Mouse (Mus musculus): Measurements from ENCODE around the gene Lyrm9. TPM values are rescaled to one million over a fixed set of nuclear protein-coding genes. Genes with fewer than 3 reads are reported as not detected.

Gene Lyrm9
- polyA plus RNA-seq, 1 experiment from 2014 or later, result 16.6 TPM

- no peak for DNase-seq (ENCODE audit: low spot score)
Measured at GRCm38 (mm10) chr11:78791582-78791981, 34.8 kb upstream of the Lyrm9 start.

GRCm38 (mm10) chr11:78792055-78792454 is 34.3 kb upstream of the Lyrm9 start:
- Histone ChIP-seq H3K4me2 (replicated peaks; ENCODE audit: low read depth, low read length) (no peak overlapping the region), H3K27me3 (ENCODE audit: control insufficient read depth, insufficient read depth, low read length) (no peaks in the 10 kb centered on the region; the same call in 1 of the 2 replicates), H3K36me3 (ENCODE audit: control insufficient read depth, insufficient read depth, low read length) (no peaks in the 10 kb centered on the region), H3K9me3 (ENCODE audit: control insufficient read depth, low read length) (no peaks in the 10 kb centered on the region), H3K4me1 (replicated peaks; ENCODE audit: control insufficient read depth, insufficient read depth, low read length) (0 out of 2 replicates have a peak, but pooled peaks cover 3% of the 10 kb centered on the region), H3K4me3 (ENCODE audit: low read depth, low read length) (no peak overlapping the region), H3K9ac (ENCODE audit: low read depth, low read length) (no peak overlapping the region), H3K27ac (ENCODE audit: low read depth, low read length) (no peak overlapping the region)
- 38% methylated on average over 5 of the region's 5 CpGs for WGBS
- DNase-seq (ENCODE audit: low spot score) (no peak), ATAC-seq (ENCODE audit: low FRiP score) (no peak)

More at GRCm38 (mm10) chr11:78791582-78791981, 34.8 kb upstream of the Lyrm9 start:
- ATAC-seq (ENCODE audit: low FRiP score), result no peak
- H3K4me3 ChIP-seq (ENCODE audit: low read depth, low read length), result no peak overlapping the region
- no peaks in the 10 kb centered on the region; the same call in 1 of the 2 replicates for H3K27me3 ChIP-seq (ENCODE audit: control insufficient read depth, insufficient read depth, low read length)
- 74% methylated on average over 4 of the region's 4 CpGs for WGBS
- H3K4me2 ChIP-seq (replicated peaks; ENCODE audit: low read depth, low read length), result no peak overlapping the region
- H3K36me3 ChIP-seq (ENCODE audit: control insufficient read depth, insufficient read depth, low read length), result no peaks in the 10 kb centered on the region
- H3K9ac ChIP-seq (ENCODE audit: low read depth, low read length), result no peak overlapping the region
- H3K9me3 ChIP-seq (ENCODE audit: control insufficient read depth, low read length), result no peaks in the 10 kb centered on the region
- H3K4me1 ChIP-seq (replicated peaks; ENCODE audit: control insufficient read depth, insufficient read depth, low read length), result 0 out of 2 replicates have a peak, but pooled peaks cover 3% of the 10 kb centered on the region
- no peak overlapping the region for H3K27ac ChIP-seq (ENCODE audit: low read depth, low read length)

- no peak overlapping the region for H3K27ac ChIP-seq (ENCODE audit: low read depth, low read length)
- ATAC-seq (ENCODE audit: low FRiP score), result no peak
- no peak for DNase-seq (ENCODE audit: low spot score)
- 0 out of 2 replicates have a peak, but pooled peaks cover 3% of the 10 kb centered on the region for H3K4me1 ChIP-seq (replicated peaks; ENCODE audit: control insufficient read depth, insufficient read depth, low read length)
- no peak overlapping the region for H3K4me2 ChIP-seq (replicated peaks; ENCODE audit: low read depth, low read length)
- H3K9me3 ChIP-seq (ENCODE audit: control insufficient read depth, low read length), result no peaks in the 10 kb centered on the region
- no peak overlapping the region for H3K9ac ChIP-seq (ENCODE audit: low read depth, low read length)
- H3K36me3 ChIP-seq (ENCODE audit: control insufficient read depth, insufficient read depth, low read length), result no peaks in the 10 kb centered on the region
- H3K4me3 ChIP-seq (ENCODE audit: low read depth, low read length), result no peak overlapping the region
- 47% methylated on average over 11 of the region's 11 CpGs for WGBS
- H3K27me3 ChIP-seq (ENCODE audit: control insufficient read depth, insufficient read depth, low read length), result no peaks in the 10 kb centered on the region; the same call in 1 of the 2 replicates
Measured at GRCm38 (mm10) chr11:78792465-78792864, 33.9 kb upstream of the Lyrm9 start.

GRCm38 (mm10) chr11:78793116-78793515 is 33.3 kb upstream of the Lyrm9 start:
- no peaks in the 10 kb centered on the region for H3K9me3 ChIP-seq (ENCODE audit: control insufficient read depth, low read length)
- H3K9ac ChIP-seq (ENCODE audit: low read depth, low read length), result no peak overlapping the region
- no peak overlapping the region for H3K4me2 ChIP-seq (replicated peaks; ENCODE audit: low read depth, low read length)
- H3K36me3 ChIP-seq (ENCODE audit: control insufficient read depth, insufficient read depth, low read length), result no peaks in the 10 kb centered on the region
- DNase-seq (ENCODE audit: low spot score), result no peak
- H3K4me3 ChIP-seq (ENCODE audit: low read depth, low read length), result no peak overlapping the region
- ATAC-seq (ENCODE audit: low FRiP score), result no peak
- 84% methylated on average over 11 of the region's 11 CpGs for WGBS
- no peak overlapping the region for H3K27ac ChIP-seq (ENCODE audit: low read depth, low read length)
- H3K27me3 ChIP-seq (ENCODE audit: control insufficient read depth, insufficient read depth, low read length), result no peaks in the 10 kb centered on the region; the same call in 1 of the 2 replicates
- 0 out of 2 replicates have a peak, but pooled peaks cover 3% of the 10 kb centered on the region for H3K4me1 ChIP-seq (replicated peaks; ENCODE audit: control insufficient read depth, insufficient read depth, low read length)

- ATAC-seq (ENCODE audit: low FRiP score), result no peak
- H3K4me3 ChIP-seq (ENCODE audit: low read depth, low read length), result no peak overlapping the region
Measured at GRCm38 (mm10) chr11:78796072-78796729, 30.2 kb upstream of the Lyrm9 start.

GRCm38 (mm10) chr11:78801094-78801493 is 25.3 kb upstream of the Lyrm9 start:
- Histone ChIP-seq H3K9ac (ENCODE audit: low read depth, low read length) (no peak overlapping the region), H3K4me1 (replicated peaks; ENCODE audit: control insufficient read depth, insufficient read depth, low read length) (no peaks in the 10 kb centered on the region; the same call in 1 of the 2 replicates), H3K9me3 (ENCODE audit: control insufficient read depth, low read length) (no peaks in the 10 kb centered on the region), H3K27ac (ENCODE audit: low read depth, low read length) (no peak overlapping the region), H3K4me2 (replicated peaks; ENCODE audit: low read depth, low read length) (no peak overlapping the region), H3K4me3 (ENCODE audit: low read depth, low read length) (no peak overlapping the region), H3K36me3 (ENCODE audit: control insufficient read depth, insufficient read depth, low read length) (no peaks in the 10 kb centered on the region), H3K27me3 (ENCODE audit: control insufficient read depth, insufficient read depth, low read length) (no peaks in the 10 kb centered on the region)
- ATAC-seq (ENCODE audit: low FRiP score) (no peak), DNase-seq (ENCODE audit: low spot score) (no peak)
- 92% methylated on average over 4 of the region's 4 CpGs for WGBS

More at GRCm38 (mm10) chr11:78796072-78796729, 30.2 kb upstream of the Lyrm9 start:
- Histone ChIP-seq H3K9ac (ENCODE audit: low read depth, low read length) (no peak overlapping the region), H3K4me1 (replicated peaks; ENCODE audit: control insufficient read depth, insufficient read depth, low read length) (0 out of 2 replicates have a peak, but pooled peaks cover 3% of the 10 kb centered on the region), H3K9me3 (ENCODE audit: control insufficient read depth, low read length) (no peaks in the 10 kb centered on the region), H3K36me3 (ENCODE audit: control insufficient read depth, insufficient read depth, low read length) (no peaks in the 10 kb centered on the region), H3K27ac (ENCODE audit: low read depth, low read length) (no peak overlapping the region), H3K4me2 (replicated peaks; ENCODE audit: low read depth, low read length) (no peak overlapping the region), H3K27me3 (ENCODE audit: control insufficient read depth, insufficient read depth, low read length) (no peaks in the 10 kb centered on the region)
- DNase-seq (ENCODE audit: low spot score), result no peak
- WGBS, result 88% methylated on average over 10 of the region's 10 CpGs

- no peaks in the 10 kb centered on the region for H3K9me3 ChIP-seq (ENCODE audit: control insufficient read depth, low read length)
- H3K36me3 ChIP-seq (ENCODE audit: control insufficient read depth, insufficient read depth, low read length), result no peaks in the 10 kb centered on the region
- 66% methylated on average over 14 of the region's 14 CpGs for WGBS
- H3K9ac ChIP-seq (ENCODE audit: low read depth, low read length), result no peak overlapping the region
- H3K4me1 ChIP-seq (replicated peaks; ENCODE audit: control insufficient read depth, insufficient read depth, low read length), result no peaks in the 10 kb centered on the region; the same call in 1 of the 2 replicates
- no peak overlapping the region for H3K4me3 ChIP-seq (ENCODE audit: low read depth, low read length)
- DNase-seq (ENCODE audit: low spot score) (no peak), ATAC-seq (ENCODE audit: low FRiP score) (no peak)
- H3K4me2 ChIP-seq (replicated peaks; ENCODE audit: low read depth, low read length), result no peak overlapping the region
- no peaks in the 10 kb centered on the region for H3K27me3 ChIP-seq (ENCODE audit: control insufficient read depth, insufficient read depth, low read length)
- H3K27ac ChIP-seq (ENCODE audit: low read depth, low read length), result no peak overlapping the region
Measured at GRCm38 (mm10) chr11:78803587-78804316, 22.6 kb upstream of the Lyrm9 start.

GRCm38 (mm10) chr11:78804551-78804950 is 21.8 kb upstream of the Lyrm9 start:
- Histone ChIP-seq H3K4me1 (replicated peaks; ENCODE audit: control insufficient read depth, insufficient read depth, low read length) (no peaks in the 10 kb centered on the region; the same call in 1 of the 2 replicates), H3K4me3 (ENCODE audit: low read depth, low read length) (no peak overlapping the region), H3K36me3 (ENCODE audit: control insufficient read depth, insufficient read depth, low read length) (no peaks in the 10 kb centered on the region), H3K9me3 (ENCODE audit: control insufficient read depth, low read length) (no peaks in the 10 kb centered on the region), H3K4me2 (replicated peaks; ENCODE audit: low read depth, low read length) (no peak overlapping the region), H3K27me3 (ENCODE audit: control insufficient read depth, insufficient read depth, low read length) (no peaks in the 10 kb centered on the region), H3K27ac (ENCODE audit: low read depth, low read length) (no peak overlapping the region), H3K9ac (ENCODE audit: low read depth, low read length) (no peak overlapping the region)
- no peak for DNase-seq (ENCODE audit: low spot score)
- 85% methylated on average over 6 of the region's 6 CpGs for WGBS
- ATAC-seq (ENCODE audit: low FRiP score), result no peak
